Mouse (Mus musculus) forebrain, embryonic 14.5 days (tissue): ENCODE results near the gene Slc2a3. TPM values are rescaled to one million over a fixed set of nuclear protein-coding genes. Genes with fewer than 3 reads are reported as not detected.

Experiments used
- ATAC-seq: fragments of 200-750 bp; cut with Nextera tagmentation; 2 replicates; pipeline ENCODE4 v1.8.0; 2017; ENCODE audit warnings: mild to moderate bottlenecking, moderate library complexity
- DNase-seq: peaks from one replicate; pipeline ENCODE4 v3.0.0-alpha.2; 2015; ENCODE audit warnings: low spot score
- H3K27ac ChIP-seq: fragments of 300-500 bp; sonication (generic); 2 replicates; pipeline ENCODE4 v1.5.1; 2014; ENCODE audit warnings: low read depth, mild to moderate bottlenecking, control low read depth, low read length, moderate library complexity
- H3K27me3 ChIP-seq: fragments of 300-500 bp; sonication (generic); replicated peaks from 2 replicates; pipeline ENCODE4 v1.6.1; 2014; ENCODE audit warnings: low read length, control low read depth, mixed read lengths; ENCODE audit not compliant: control insufficient read depth, insufficient read depth
- H3K36me3 ChIP-seq: fragments of 300-500 bp; sonication (generic); 2 replicates; pipeline ENCODE4 v1.6.1; 2014; ENCODE audit warnings: low read length, control low read depth; ENCODE audit not compliant: control insufficient read depth, insufficient read depth
- H3K4me1 ChIP-seq: fragments of 300-500 bp; sonication (generic); 2 replicates; pipeline ENCODE4 v1.6.1; 2014; ENCODE audit warnings: antibody characterized with exemption, low read length, control low read depth; ENCODE audit not compliant: control insufficient read depth, insufficient read depth
- H3K4me2 ChIP-seq: fragments of 300-500 bp; sonication (generic); 2 replicates; pipeline ENCODE4 v1.6.1; 2014; ENCODE audit warnings: mild to moderate bottlenecking, control low read depth, low read length
- H3K4me3 ChIP-seq: fragments of 300-500 bp; sonication (generic); 2 replicates; pipeline ENCODE4 v1.5.1; 2014; ENCODE audit warnings: low read depth, low read length, control low read depth
- H3K9ac ChIP-seq: fragments of 300-500 bp; sonication (generic); 2 replicates; pipeline ENCODE4 v1.6.1; 2014; ENCODE audit warnings: mild to moderate bottlenecking, low read length, control low read depth, moderate library complexity
- H3K9me3 ChIP-seq: fragments of 300-500 bp; sonication (generic); replicated peaks from 2 replicates; pipeline ENCODE4 v1.6.1; 2016; ENCODE audit warnings: low read length, control low read depth, mixed read lengths; ENCODE audit not compliant: control insufficient read depth
- WGBS: fragments of 180-500 bp; shearing (Covaris S2); extraction: QIAGEN DNeasy Blood & Tissue Kit; methylation state at CpG from one replicate; pipeline ENCODE4 v1.1.7; 2014; 5-methylcytosine and 5-hydroxymethylcytosine counted together
- polyA plus RNA-seq: library from polyadenylated mRNA; unstranded; fragments of >200 nt; fragmentation: Nextera tagmentation; extraction: Ambion mirVana; gene quantifications from 2 replicates; pipeline ENCODE4 v1.2.1, GENCODE M21; 2014

Slc2a3 gene
- polyA plus RNA-seq, 1 experiment from 2014 or later: 15.6 TPM

- H3K4me1 ChIP-seq: 0 out of 2 replicates have a peak, but pooled peaks cover 3% of the 10 kb centered on the region
- no peaks in the 10 kb centered on the region for H3K9me3 ChIP-seq
- peak overlapping the region; percentile 51; the same call in 1 of the 2 replicates for H3K4me2 ChIP-seq
- no peak overlapping the region for H3K27ac ChIP-seq
- no peaks in the 10 kb centered on the region for H3K27me3 ChIP-seq
- ATAC-seq: no peak
- no peak overlapping the region for H3K9ac ChIP-seq
- no peak overlapping the region for H3K4me3 ChIP-seq
- no peak for DNase-seq
- no peaks in the 10 kb centered on the region for H3K36me3 ChIP-seq
These were observed 39.5 kb downstream of the Slc2a3 start for GRCm38 (mm10) chr6:122761901-122762300.

GRCm38 (mm10) chr6:122761011-122761599 lies 40.3 kb downstream of the Slc2a3 start:
- Histone ChIP-seq H3K9ac (peak overlapping the region; percentile 58), H3K27me3 (no peaks in the 10 kb centered on the region), H3K4me1 (0 out of 2 replicates have a peak, but pooled peaks cover 2% of the 10 kb centered on the region), H3K27ac (peak overlapping the region; percentile 50; the same call in 1 of the 2 replicates), H3K4me2 (peak overlapping the region; percentile 51), H3K4me3 (peak overlapping the region; percentile 32), H3K36me3 (no peaks in the 10 kb centered on the region), H3K9me3 (no peaks in the 10 kb centered on the region)
- peak; percentile 73 for ATAC-seq
- DNase-seq: peak; percentile 95
- 0% methylated on average over 11 of the region's 11 CpGs for WGBS

- H3K27ac ChIP-seq: no peak overlapping the region
- 67% methylated on average over 5 of the region's 5 CpGs for WGBS
- no peak overlapping the region for H3K4me3 ChIP-seq
- no peaks in the 10 kb centered on the region for H3K9me3 ChIP-seq
- DNase-seq (no peak), ATAC-seq (no peak)
- no peak overlapping the region for H3K9ac ChIP-seq
- no peaks in the 10 kb centered on the region for H3K4me1 ChIP-seq
- H3K27me3 ChIP-seq: no peaks in the 10 kb centered on the region
- H3K36me3 ChIP-seq: no peaks in the 10 kb centered on the region
- H3K4me2 ChIP-seq: no peak overlapping the region
These were observed 42.7 kb downstream of the Slc2a3 start for GRCm38 (mm10) chr6:122758732-122759131.

- Histone ChIP-seq H3K4me3 (no peak overlapping the region), H3K9ac (no peak overlapping the region), H3K4me2 (no peak overlapping the region), H3K36me3 (no peaks in the 10 kb centered on the region), H3K9me3 (no peaks in the 10 kb centered on the region), H3K4me1 (no peaks in the 10 kb centered on the region), H3K27me3 (no peaks in the 10 kb centered on the region), H3K27ac (no peak overlapping the region)
- no peak for DNase-seq
- no peak for ATAC-seq
- WGBS: 76% methylated on average over 2 of the region's 2 CpGs
These were observed 45.5 kb downstream of the Slc2a3 start for GRCm38 (mm10) chr6:122755913-122756312.

- Histone ChIP-seq H3K4me1 (no peaks in the 10 kb centered on the region), H3K4me2 (no peak overlapping the region), H3K27ac (no peak overlapping the region), H3K9me3 (no peaks in the 10 kb centered on the region), H3K36me3 (no peaks in the 10 kb centered on the region), H3K9ac (no peak overlapping the region), H3K27me3 (no peaks in the 10 kb centered on the region), H3K4me3 (no peak overlapping the region)
- DNase-seq (no peak), ATAC-seq (no peak)
- WGBS: 78% methylated on average over 6 of the region's 6 CpGs
These were observed 50.9 kb downstream of the Slc2a3 start for GRCm38 (mm10) chr6:122750579-122750978.

- H3K4me1 ChIP-seq: peaks cover 8% of the 10 kb centered on the region; the same call in 1 of the 2 replicates
- no peak overlapping the region for H3K9ac ChIP-seq
- H3K27ac ChIP-seq: no peak overlapping the region
- ATAC-seq (no peak), DNase-seq (no peak)
- WGBS: 31% methylated on average over 10 of the region's 10 CpGs
- peaks cover 18% of the 10 kb centered on the region for H3K27me3 ChIP-seq
- no peaks in the 10 kb centered on the region for H3K36me3 ChIP-seq
- no peaks in the 10 kb centered on the region for H3K9me3 ChIP-seq
- no peak overlapping the region for H3K4me2 ChIP-seq
- no peak overlapping the region for H3K4me3 ChIP-seq
These were observed 56.8 kb downstream of the Slc2a3 start for GRCm38 (mm10) chr6:122744505-122745249.

GRCm38 (mm10) chr6:122743353-122743752 lies 58.1 kb downstream of the Slc2a3 start:
- ATAC-seq (no peak), DNase-seq (no peak)
- Histone ChIP-seq H3K27me3 (peaks cover 18% of the 10 kb centered on the region), H3K9me3 (no peaks in the 10 kb centered on the region), H3K4me2 (no peak overlapping the region), H3K4me3 (no peak overlapping the region), H3K4me1 (peaks cover 8% of the 10 kb centered on the region; the same call in 1 of the 2 replicates), H3K27ac (no peak overlapping the region), H3K9ac (no peak overlapping the region), H3K36me3 (no peaks in the 10 kb centered on the region)
- WGBS: 21% methylated on average over 11 of the region's 11 CpGs

GRCm38 (mm10) chr6:122742228-122742899 lies 59.1 kb downstream of the Slc2a3 start:
- no peak overlapping the region for H3K27ac ChIP-seq
- peak overlapping the region; percentile 51 for H3K4me3 ChIP-seq
- under 1% methylated on average over 23 of the region's 23 CpGs for WGBS
- peaks cover 18% of the 10 kb centered on the region for H3K27me3 ChIP-seq
- DNase-seq (peak; percentile 81), ATAC-seq (peak; percentile 63)
- peak overlapping the region; percentile 67 for H3K9ac ChIP-seq
- H3K4me1 ChIP-seq: peaks cover 8% of the 10 kb centered on the region; the same call in 1 of the 2 replicates
- no peaks in the 10 kb centered on the region for H3K9me3 ChIP-seq
- no peaks in the 10 kb centered on the region for H3K36me3 ChIP-seq
- peak overlapping the region; percentile 82 for H3K4me2 ChIP-seq
